Mouse (Mus musculus): ENCODE measurements around the gene Rin2. TPM values are rescaled to one million over a fixed set of nuclear protein-coding genes. Genes with fewer than 3 reads are reported as not detected.

Rin2 gene
- polyA plus RNA-seq, 1 experiment = not detected

DNA sequence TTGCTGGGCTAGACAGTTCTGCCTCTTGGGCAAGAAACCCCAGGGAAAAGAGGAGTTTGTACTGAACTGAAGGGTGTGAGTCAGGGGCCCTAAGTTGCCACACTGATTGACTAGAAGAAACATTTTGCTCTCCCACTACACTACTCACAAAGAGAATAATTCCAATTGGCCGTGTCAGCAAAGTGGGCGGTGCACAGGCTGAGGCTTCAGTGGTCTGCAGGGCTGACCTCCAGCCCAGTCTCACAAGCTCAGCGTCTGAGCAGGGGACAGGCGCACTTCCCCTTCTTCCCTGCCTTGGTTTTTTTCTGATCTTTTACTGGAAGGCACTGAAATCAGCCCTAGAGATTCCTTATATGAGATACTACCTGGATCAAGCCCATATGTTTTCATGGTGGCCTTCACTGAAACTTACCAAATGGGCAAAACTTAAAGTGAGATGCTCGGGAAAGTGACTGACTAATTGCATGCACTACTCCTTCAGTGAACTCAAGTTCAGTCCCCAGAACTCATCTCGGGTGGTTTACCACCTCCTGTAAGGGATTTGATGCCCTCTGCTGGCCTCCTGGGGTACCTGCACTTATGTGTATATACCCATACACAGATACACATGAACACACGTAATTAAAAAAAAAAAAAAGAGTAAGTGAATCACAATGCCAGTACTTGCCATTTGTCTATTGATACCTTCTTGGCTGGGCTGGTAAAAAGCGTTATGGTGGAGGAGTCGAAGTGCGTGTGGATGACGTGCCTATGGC lies 191.9 kb downstream of the Rin2 start:
- TF ChIP-seq GATA1 (IDR thresholded peaks at IDR 0.05; ENCODE audit: low read length) = no peak

DNA sequence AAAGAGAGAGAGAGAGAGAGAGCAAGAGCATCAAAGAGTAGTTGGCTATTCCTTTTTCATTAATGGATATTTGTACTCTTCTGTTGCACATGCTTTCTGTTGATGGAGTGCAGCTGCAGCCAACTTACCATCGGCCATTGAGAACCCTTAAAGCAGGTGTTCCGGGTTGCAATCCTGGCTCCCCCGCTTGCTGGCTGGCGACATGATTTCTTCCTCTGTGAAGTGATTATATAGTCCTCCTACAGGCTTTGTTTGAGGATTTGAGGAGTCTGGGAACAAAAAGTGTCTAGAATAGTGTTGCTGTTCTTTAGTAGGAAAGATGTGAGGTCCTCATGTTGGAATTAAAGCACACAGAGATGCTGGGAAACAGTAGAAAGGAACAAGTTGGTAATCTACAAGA lies 196.3 kb downstream of the Rin2 start:
- TF ChIP-seq GATA1 (IDR thresholded peaks at IDR 0.05; ENCODE audit: low read length) = no peak

- TF ChIP-seq GATA1 (IDR thresholded peaks at IDR 0.05; ENCODE audit: low read length) = no peak
Measured at GRCm38 (mm10) chr2:145872099-145872498, 197.1 kb downstream of the Rin2 start.

GRCm38 (mm10) chr2:145873953-145874352 lies 198.9 kb downstream of the Rin2 start:
- TF ChIP-seq GATA1 (IDR thresholded peaks at IDR 0.05; ENCODE audit: low read length) = no peak

DNA sequence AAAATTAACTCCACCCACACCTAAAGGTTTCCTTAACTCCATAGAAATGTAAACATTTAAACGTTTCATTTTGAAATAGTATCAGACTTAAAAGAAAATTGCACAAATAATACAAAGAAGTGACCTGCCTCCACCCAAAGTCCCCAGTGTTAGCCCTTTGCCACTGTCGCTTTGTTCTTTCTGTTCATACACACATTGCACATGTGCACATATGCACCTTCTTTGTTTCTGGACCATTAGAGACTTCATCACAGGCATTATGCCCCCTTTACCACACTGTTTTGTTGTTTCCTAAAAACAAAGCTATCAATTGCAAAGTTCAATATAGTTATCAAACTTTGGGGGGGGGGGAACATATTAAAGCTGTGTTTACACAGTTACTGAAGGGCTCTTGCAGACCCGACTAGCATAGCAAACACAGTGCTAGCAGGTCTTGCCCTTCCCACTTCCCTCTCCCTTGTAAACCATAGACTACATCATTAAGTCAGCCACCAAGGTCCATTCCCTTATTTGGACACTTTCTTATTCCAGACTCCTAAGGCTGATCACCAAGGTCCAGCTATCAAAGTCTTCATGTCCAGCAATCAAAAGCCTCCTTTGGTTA lies 200.0 kb downstream of the Rin2 start:
- TF ChIP-seq GATA1 (IDR thresholded peaks at IDR 0.05; ENCODE audit: low read length) = no peak

- TF ChIP-seq GATA1 (IDR thresholded peaks at IDR 0.05; ENCODE audit: low read length) = no peak
Measured at GRCm38 (mm10) chr2:145877191-145877590, 202.2 kb downstream of the Rin2 start.

- TF ChIP-seq GATA1 (IDR thresholded peaks at IDR 0.05; ENCODE audit: low read length) = no peak
Measured at GRCm38 (mm10) chr2:145880887-145881747, 206.1 kb downstream of the Rin2 start.

DNA sequence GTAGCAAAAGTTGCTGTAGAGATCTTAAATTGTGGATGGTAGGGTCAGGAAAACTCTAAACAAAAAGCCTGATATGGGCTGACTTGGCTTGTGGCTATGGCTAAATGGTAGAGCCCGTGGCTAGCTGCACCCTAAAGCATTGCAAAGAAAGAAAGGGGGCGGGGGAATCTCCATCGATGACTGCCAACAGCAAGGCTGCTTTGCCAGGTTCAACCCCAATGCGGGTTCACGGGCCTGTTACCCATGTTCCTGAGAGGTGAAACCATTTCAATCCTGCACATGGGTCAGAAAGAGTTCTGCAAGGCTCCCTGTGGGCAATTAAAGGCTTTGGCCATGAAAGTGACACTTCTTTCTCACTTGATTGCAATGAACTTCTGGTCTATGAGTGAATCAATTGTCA lies 206.9 kb downstream of the Rin2 start:
- TF ChIP-seq GATA1 (IDR thresholded peaks at IDR 0.05; ENCODE audit: low read length) = no peak

- no peak for TF ChIP-seq GATA1 (IDR thresholded peaks at IDR 0.05; ENCODE audit: low read length)
Measured at GRCm38 (mm10) chr2:145882398-145882797, 207.4 kb downstream of the Rin2 start.

GRCm38 (mm10) chr2:145884036-145884912 lies 209.3 kb downstream of the Rin2 start:
- TF ChIP-seq GATA1 (IDR thresholded peaks at IDR 0.05; ENCODE audit: low read length) = no peak

GRCm38 (mm10) chr2:145884913-145885785 lies 210.1 kb downstream of the Rin2 start:
- TF ChIP-seq GATA1 (IDR thresholded peaks at IDR 0.05; ENCODE audit: low read length) = no peak

GRCm38 (mm10) chr2:145887937-145888765 lies 213.1 kb downstream of the Rin2 start:
- no peak for TF ChIP-seq GATA1 (IDR thresholded peaks at IDR 0.05; ENCODE audit: low read length)

GRCm38 (mm10) chr2:145888766-145889480 lies 213.9 kb downstream of the Rin2 start:
- no peak for TF ChIP-seq GATA1 (IDR thresholded peaks at IDR 0.05; ENCODE audit: low read length)
